Mouse (Mus musculus) hindbrain, embryonic 14.5 days (tissue): ENCODE measurements around the gene Elavl1. TPM values are rescaled to one million over a fixed set of nuclear protein-coding genes. Genes with fewer than 3 reads are reported as not detected.
A peak's percentile ranks its signal among the peaks of the same experiment; 100 is the strongest.

Experiments
- ATAC-seq: fragments of 200-750 bp; cut with Nextera tagmentation; 2 replicates; pipeline ENCODE4 v1.8.0; 2017; ENCODE audit warnings: moderate number of reproducible peaks, mild to moderate bottlenecking, moderate TSS enrichment, moderate library complexity; ENCODE audit not compliant: low FRiP score
- DNase-seq: peaks from one replicate; pipeline ENCODE4 v3.0.0-alpha.2; 2015; ENCODE audit warnings: low spot score
- H3K27ac ChIP-seq: fragments of 300-500 bp; sonication (generic); 2 replicates; pipeline ENCODE4 v1.5.1; 2014; ENCODE audit warnings: mild to moderate bottlenecking, moderate library complexity
- H3K27me3 ChIP-seq: fragments of 300-500 bp; sonication (generic); 2 replicates; pipeline ENCODE4 v1.6.1; 2014; ENCODE audit warnings: mild to moderate bottlenecking, low read length, mixed read lengths; ENCODE audit not compliant: control insufficient read depth, insufficient read depth
- H3K36me3 ChIP-seq: fragments of 300-500 bp; sonication (generic); replicated peaks from 2 replicates; pipeline ENCODE4 v1.6.1; 2014; ENCODE audit not compliant: control insufficient read depth, insufficient read depth
- H3K4me1 ChIP-seq: fragments of 300-500 bp; sonication (generic); replicated peaks from 2 replicates; pipeline ENCODE4 v1.6.1; 2014; ENCODE audit warnings: antibody characterized with exemption, low read length, mixed read lengths; ENCODE audit not compliant: control insufficient read depth, insufficient read depth
- H3K4me2 ChIP-seq: fragments of 300-500 bp; sonication (generic); replicated peaks from 2 replicates; pipeline ENCODE4 v1.6.1; 2014; ENCODE audit warnings: mild to moderate bottlenecking, moderate library complexity
- H3K4me3 ChIP-seq: fragments of 300-500 bp; sonication (generic); replicated peaks from 2 replicates; pipeline ENCODE4 v1.5.1; 2014; ENCODE audit warnings: mild to moderate bottlenecking, low read length
- H3K9ac ChIP-seq: fragments of 300-500 bp; sonication (generic); 2 replicates; pipeline ENCODE4 v1.6.1; 2014
- H3K9me3 ChIP-seq: fragments of 300-500 bp; sonication (generic); 2 replicates; pipeline ENCODE4 v1.6.1; 2016; ENCODE audit warnings: low read length; ENCODE audit not compliant: control insufficient read depth
- WGBS: fragments of 180-500 bp; shearing (Covaris S2); extraction: QIAGEN DNeasy Blood & Tissue Kit; methylation state at CpG from one replicate; pipeline ENCODE4 v1.1.7; 2014; 5-methylcytosine and 5-hydroxymethylcytosine counted together
- polyA plus RNA-seq: library from polyadenylated mRNA; unstranded; fragments of >200 nt; fragmentation: Nextera tagmentation; extraction: Ambion mirVana; gene quantifications from 2 replicates; pipeline ENCODE4 v1.2.1, GENCODE M21; 2014

The Elavl1 gene
- polyA plus RNA-seq, 1 experiment from 2014 or later, result 114 TPM

GRCm38 (mm10) chr8:4269609-4270008, 55.6 kb downstream of the Elavl1 start:
- ATAC-seq, result no peak
- no peak overlapping the region for H3K9ac ChIP-seq
- WGBS, result 89% methylated on average over 6 of the region's 6 CpGs

DNA sequence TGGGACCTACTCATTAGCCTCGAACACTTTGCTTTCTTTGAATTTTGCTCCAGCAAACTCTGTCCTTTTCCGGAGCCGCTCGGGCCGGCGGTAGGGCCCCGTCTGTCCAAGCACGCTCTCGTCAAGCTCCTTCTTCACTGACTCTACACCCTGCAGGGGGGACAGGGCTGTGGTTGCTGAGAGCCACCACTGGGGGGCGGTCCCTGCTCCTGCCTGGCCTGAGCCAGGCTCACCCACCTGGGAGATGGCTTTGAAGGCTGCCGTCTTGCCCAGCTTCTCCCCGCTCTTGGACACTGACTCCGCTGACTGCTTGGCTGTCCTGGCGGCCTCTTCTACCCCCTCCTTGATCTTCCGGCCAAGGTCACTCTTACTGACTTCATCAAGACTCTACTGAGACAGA, 57.6 kb downstream of the Elavl1 start:
- DNase-seq (no peak), ATAC-seq (no peak)
- Histone ChIP-seq H3K27me3 (no peaks in the 10 kb centered on the region), H3K4me1 (no peaks in the 10 kb centered on the region), H3K9ac (no peak overlapping the region), H3K9me3 (no peaks in the 10 kb centered on the region), H3K27ac (no peak overlapping the region), H3K4me3 (no peak overlapping the region), H3K36me3 (peaks cover 94% of the 10 kb centered on the region), H3K4me2 (no peak overlapping the region)
- 77% methylated on average over 15 of the region's 15 CpGs for WGBS

More at GRCm38 (mm10) chr8:4269609-4270008, 55.6 kb downstream of the Elavl1 start:
- Histone ChIP-seq H3K36me3 (peaks cover 87% of the 10 kb centered on the region), H3K4me1 (no peaks in the 10 kb centered on the region), H3K27ac (no peak overlapping the region), H3K9me3 (no peaks in the 10 kb centered on the region), H3K4me3 (no peak overlapping the region), H3K27me3 (no peaks in the 10 kb centered on the region), H3K4me2 (no peak overlapping the region)
- DNase-seq, result no peak

- Histone ChIP-seq H3K9ac (no peak overlapping the region), H3K9me3 (no peaks in the 10 kb centered on the region), H3K36me3 (peaks cover 98% of the 10 kb centered on the region), H3K4me2 (no peak overlapping the region), H3K27me3 (no peaks in the 10 kb centered on the region), H3K4me3 (no peak overlapping the region), H3K27ac (no peak overlapping the region), H3K4me1 (no peaks in the 10 kb centered on the region)
- 95% methylated on average over 15 of the region's 15 CpGs for WGBS
- DNase-seq (no peak), ATAC-seq (no peak)
Observed at GRCm38 (mm10) chr8:4265160-4265914, 59.9 kb downstream of the Elavl1 start.

GRCm38 (mm10) chr8:4263105-4263791, 62.0 kb downstream of the Elavl1 start:
- WGBS, result 91% methylated on average over 8 of the region's 8 CpGs
- DNase-seq, result no peak
- no peak overlapping the region for H3K27ac ChIP-seq
- no peaks in the 10 kb centered on the region for H3K27me3 ChIP-seq
- H3K9ac ChIP-seq, result no peak overlapping the region
- H3K4me3 ChIP-seq, result no peak overlapping the region
- H3K9me3 ChIP-seq, result no peaks in the 10 kb centered on the region
- H3K4me2 ChIP-seq, result no peak overlapping the region
- H3K4me1 ChIP-seq, result no peaks in the 10 kb centered on the region; the same call in 1 of the 2 replicates
- ATAC-seq, result no peak
- H3K36me3 ChIP-seq, result peaks cover 84% of the 10 kb centered on the region

DNA sequence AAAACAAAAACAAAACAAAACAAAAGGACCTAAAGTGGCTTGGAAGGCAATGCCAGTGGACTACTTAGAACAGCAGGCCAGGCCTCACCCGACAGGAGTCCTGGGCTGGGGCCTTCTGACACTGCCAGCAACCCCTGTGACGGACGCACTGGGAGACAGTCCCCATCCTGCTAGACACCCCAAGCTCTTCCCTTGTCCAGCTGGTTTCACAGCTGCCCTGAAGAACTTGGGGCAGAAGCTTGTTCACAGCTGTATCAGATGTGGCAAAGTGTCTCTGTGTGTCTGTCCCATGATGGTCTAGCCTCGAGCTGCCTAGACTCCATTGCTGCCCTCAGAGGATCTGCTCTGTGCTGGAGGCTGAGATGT, 65.4 kb downstream of the Elavl1 start:
- H3K9ac ChIP-seq, result peak overlapping the region; percentile 75
- no peak for DNase-seq
- H3K36me3 ChIP-seq, result peaks cover 73% of the 10 kb centered on the region
- H3K9me3 ChIP-seq, result no peaks in the 10 kb centered on the region
- peak overlapping the region; percentile 61 for H3K4me2 ChIP-seq
- peak overlapping the region; percentile 88 for H3K27ac ChIP-seq
- H3K4me1 ChIP-seq, result peaks cover 16% of the 10 kb centered on the region
- H3K27me3 ChIP-seq, result no peaks in the 10 kb centered on the region
- H3K4me3 ChIP-seq, result peak overlapping the region; percentile 53; the same call in 1 of the 2 replicates
- no peak for ATAC-seq
- 91% methylated on average over 4 of the region's 4 CpGs for WGBS

DNA sequence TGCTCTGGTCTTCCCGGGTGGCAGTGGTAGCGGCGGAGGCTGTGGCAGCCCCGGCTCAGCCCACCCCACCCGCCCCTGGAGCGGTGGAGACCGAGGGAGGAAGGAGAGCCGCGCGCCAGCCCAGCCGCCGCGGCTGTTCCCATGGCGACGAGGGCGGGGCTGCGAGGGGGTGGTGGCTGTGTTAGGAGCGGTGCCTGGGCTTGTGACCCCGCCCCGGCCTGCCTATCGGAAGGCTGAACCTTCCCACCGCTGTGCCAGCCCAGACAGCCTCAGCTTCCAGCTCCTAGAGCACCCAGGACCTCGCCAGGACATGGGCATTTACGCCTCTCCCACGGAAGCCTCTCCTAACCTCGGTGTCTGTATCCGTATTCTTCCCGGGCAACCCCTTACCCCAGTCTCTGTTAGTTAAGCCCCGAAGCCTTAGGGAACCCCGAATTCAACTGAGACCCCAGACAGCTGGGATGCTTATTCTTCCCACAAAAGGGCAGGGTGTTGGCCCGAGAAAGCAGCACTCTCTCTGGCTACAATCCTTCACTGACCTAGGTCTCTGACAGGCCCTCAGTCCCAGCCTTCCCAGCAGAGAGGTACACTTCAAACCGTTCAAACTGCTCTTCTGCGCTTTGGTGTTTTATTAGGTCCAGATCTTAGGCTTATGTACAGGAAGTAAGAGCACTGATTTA, 65.9 kb downstream of the Elavl1 start, which contains the start of gene Ctxn1:
TSS of gene Ctxn1 (minus strand) at position 150 of the 680 bp plus-strand sequence.
- Histone ChIP-seq H3K27me3 (no peaks in the 10 kb centered on the region), H3K4me2 (peak within 1 kb of the TSS; percentile 61), H3K27ac (peak within 1 kb of the TSS; percentile 88), H3K4me3 (peak within 1 kb of the TSS; percentile 53), H3K36me3 (peaks cover 74% of the 10 kb centered on the region), H3K9ac (peak within 1 kb of the TSS; percentile 75), H3K9me3 (no peaks in the 10 kb centered on the region), H3K4me1 (peaks cover 19% of the 10 kb centered on the region)
- peak; percentile 88 for ATAC-seq
- peak; percentile 91 for DNase-seq
- 7% methylated on average over 28 of the region's 33 CpGs for WGBS

DNA sequence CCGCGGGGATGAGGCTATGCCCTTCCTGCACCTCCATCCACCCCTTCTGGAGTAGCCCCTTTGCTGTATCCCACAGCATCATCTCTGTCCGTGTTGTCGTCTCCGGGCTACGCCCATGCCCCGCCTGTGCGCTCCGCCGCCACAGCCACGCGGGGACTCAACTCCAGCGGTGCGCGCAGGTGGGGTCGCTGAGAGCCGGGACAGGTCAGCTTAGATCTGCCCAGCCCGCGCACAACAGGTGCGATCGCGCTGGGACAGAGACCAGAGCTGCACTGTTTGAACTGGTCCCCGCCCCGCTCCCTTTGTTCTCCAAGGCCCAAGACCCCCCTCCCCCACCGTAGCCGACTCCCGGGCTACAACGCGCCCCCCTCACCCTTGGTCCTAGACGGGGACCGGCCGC, 66.5 kb downstream of the Elavl1 start:
- under 1% methylated on average over 32 of the region's 32 CpGs for WGBS
- DNase-seq (no peak), ATAC-seq (peak; percentile 76)
- H3K4me3 ChIP-seq, result peak overlapping the region; percentile 53
- no peaks in the 10 kb centered on the region for H3K9me3 ChIP-seq
- H3K36me3 ChIP-seq, result peaks cover 68% of the 10 kb centered on the region
- H3K27ac ChIP-seq, result peak overlapping the region; percentile 88
- peak overlapping the region; percentile 75 for H3K9ac ChIP-seq
- H3K4me2 ChIP-seq, result peak overlapping the region; percentile 61
- H3K4me1 ChIP-seq, result peaks cover 25% of the 10 kb centered on the region
- H3K27me3 ChIP-seq, result no peaks in the 10 kb centered on the region

DNA sequence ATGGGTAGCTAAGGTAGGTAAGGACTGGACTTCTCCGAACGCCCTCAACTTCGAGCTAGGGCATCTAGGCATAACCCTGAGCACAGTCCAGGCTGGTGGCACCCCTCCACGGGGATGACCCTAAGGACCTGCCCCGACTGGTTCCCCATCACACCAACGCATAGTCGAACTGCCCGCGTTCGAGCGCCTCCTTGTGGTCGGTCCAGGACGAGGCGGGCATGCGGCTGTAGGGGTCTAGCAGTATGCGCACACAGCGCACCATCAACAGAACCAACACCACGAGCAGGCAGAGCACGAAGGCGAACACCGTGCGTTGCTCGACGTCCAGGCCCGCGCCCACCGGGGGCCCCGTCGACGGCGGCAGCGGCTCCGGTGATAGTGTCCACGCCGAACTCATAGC, 67.0 kb downstream of the Elavl1 start:
- peak overlapping the region; percentile 61 for H3K4me2 ChIP-seq
- ATAC-seq (peak; percentile 60), DNase-seq (peak; percentile 89)
- no peaks in the 10 kb centered on the region for H3K9me3 ChIP-seq
- 2% methylated on average over 35 of the region's 35 CpGs for WGBS
- peak overlapping the region; percentile 53 for H3K4me3 ChIP-seq
- H3K36me3 ChIP-seq, result peaks cover 64% of the 10 kb centered on the region
- H3K9ac ChIP-seq, result peak overlapping the region; percentile 75
- peaks cover 27% of the 10 kb centered on the region for H3K4me1 ChIP-seq
- H3K27me3 ChIP-seq, result no peaks in the 10 kb centered on the region
- H3K27ac ChIP-seq, result peak overlapping the region; percentile 88

DNA sequence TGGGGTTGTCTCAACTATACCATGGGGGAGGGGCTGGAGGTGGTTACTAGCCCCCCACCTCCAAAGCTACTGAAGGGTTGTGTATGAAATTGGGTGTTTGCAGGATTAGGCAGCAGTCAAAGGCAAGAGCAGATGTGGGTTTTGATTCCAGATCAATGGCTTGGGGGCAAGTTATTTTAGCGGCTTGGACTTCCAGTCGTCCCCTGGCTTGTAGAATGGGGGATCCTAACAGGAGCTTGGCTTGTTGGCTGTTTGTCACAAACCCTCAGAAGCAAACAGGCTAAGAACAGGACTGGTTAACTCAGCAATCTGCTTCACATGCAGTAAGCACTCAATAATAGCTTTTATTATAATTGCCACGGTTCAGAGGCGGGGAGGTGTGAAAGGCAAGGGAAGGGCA, 67.9 kb downstream of the Elavl1 start:
- Histone ChIP-seq H3K9ac (peak overlapping the region; percentile 75), H3K9me3 (no peaks in the 10 kb centered on the region), H3K4me2 (peak overlapping the region; percentile 61), H3K27me3 (no peaks in the 10 kb centered on the region), H3K4me1 (peaks cover 31% of the 10 kb centered on the region), H3K27ac (peak overlapping the region; percentile 88; the same call in 1 of the 2 replicates), H3K36me3 (peaks cover 55% of the 10 kb centered on the region), H3K4me3 (peak overlapping the region; percentile 53)
- WGBS, result 54% methylated on average over 4 of the region's 4 CpGs
- no peak for DNase-seq
- ATAC-seq, result no peak
